Mouse (Mus musculus) C2C12 (cell line): ENCODE measurements around the gene Lamb3. TPM values are rescaled to one million over a fixed set of nuclear protein-coding genes. Genes with fewer than 3 reads are reported as not detected.

Source experiments
- H3K27me3 ChIP-seq: one replicate; pipeline ENCODE4 v1.6.1; 2011; ENCODE audit not compliant: control insufficient read depth, insufficient read depth, insufficient read length
- H3K36me3 ChIP-seq: one replicate; pipeline ENCODE4 v1.6.1; 2011; ENCODE audit not compliant: control insufficient read depth, insufficient read depth
- H3K4me3 ChIP-seq: one replicate; pipeline ENCODE4 v1.5.1; 2011; ENCODE audit warnings: mild to moderate bottlenecking, control low read depth; ENCODE audit not compliant: poor library complexity, insufficient read depth, severe bottlenecking
- H3K79me2 ChIP-seq: one replicate; pipeline ENCODE4 v1.6.1; 2011; ENCODE audit not compliant: control insufficient read depth, insufficient read depth
- H3K79me3 ChIP-seq: one replicate; pipeline ENCODE4 v1.6.1; 2011; ENCODE audit warnings: low read depth, control low read depth
- H3ac ChIP-seq: one replicate; pipeline ENCODE3; 2011; ENCODE audit warnings: low read depth; ENCODE audit not compliant: control insufficient read depth, insufficient read length
- CEBPB ChIP-seq: IDR thresholded peaks from one replicate; pipeline ENCODE4 v1.6.1; 2011; ENCODE audit warnings: low read depth, mild to moderate bottlenecking, control low read depth, moderate library complexity
- CTCF ChIP-seq: IDR thresholded peaks from one replicate; pipeline ENCODE4 v1.5.1; 2011; ENCODE audit not compliant: control insufficient read depth, insufficient read depth, insufficient read length
- FOSL1 ChIP-seq: IDR thresholded peaks from one replicate; pipeline ENCODE4 v1.8.0; 2011; ENCODE audit warnings: mild to moderate bottlenecking, low read length; ENCODE audit not compliant: poor library complexity, insufficient read depth, severe bottlenecking
- MAX ChIP-seq: IDR thresholded peaks from one replicate; pipeline ENCODE4 v1.6.1; 2011; ENCODE audit warnings: mild to moderate bottlenecking, control low read depth
- MYOD1 ChIP-seq: IDR thresholded peaks from one replicate; pipeline ENCODE4 v1.6.1; 2011; ENCODE audit warnings: low read depth; ENCODE audit not compliant: control insufficient read depth, insufficient read length
- MYOG ChIP-seq: IDR thresholded peaks from one replicate; pipeline ENCODE4 v1.6.1; 2011; ENCODE audit not compliant: control insufficient read depth, insufficient read length; ENCODE audit errors: extremely low read depth
- USF1 ChIP-seq: IDR thresholded peaks from one replicate; pipeline ENCODE4 v1.6.1; 2011; ENCODE audit warnings: low read depth, mild to moderate bottlenecking, control low read depth, moderate library complexity
- polyA plus RNA-seq: library from polyadenylated mRNA; unstranded; fragments of >200 nt; fragmentation: generic; extraction: Trizol; gene quantifications from one replicate; pipeline ENCODE4 v1.2.1, GENCODE M21; 2012; ENCODE audit warnings: missing spikeins

Lamb3 gene
- polyA plus RNA-seq, 1 experiment: 5.3 TPM

- no peaks in the 10 kb centered on the region for H3K27me3 ChIP-seq
- no peak overlapping the region for H3K4me3 ChIP-seq
- no peaks in the 10 kb centered on the region for H3K79me3 ChIP-seq
- TF ChIP-seq CEBPB (no peak), CTCF (no peak), MYOD1 (no peak), FOSL1 (no peak)
- H3K79me2 ChIP-seq: no peaks in the 10 kb centered on the region
- H3ac ChIP-seq: no peak overlapping the region
- no peaks in the 10 kb centered on the region for H3K36me3 ChIP-seq
These were observed 85.5 kb downstream of the Lamb3 start for GRCm38 (mm10) chr1:193293039-193293438.

DNA sequence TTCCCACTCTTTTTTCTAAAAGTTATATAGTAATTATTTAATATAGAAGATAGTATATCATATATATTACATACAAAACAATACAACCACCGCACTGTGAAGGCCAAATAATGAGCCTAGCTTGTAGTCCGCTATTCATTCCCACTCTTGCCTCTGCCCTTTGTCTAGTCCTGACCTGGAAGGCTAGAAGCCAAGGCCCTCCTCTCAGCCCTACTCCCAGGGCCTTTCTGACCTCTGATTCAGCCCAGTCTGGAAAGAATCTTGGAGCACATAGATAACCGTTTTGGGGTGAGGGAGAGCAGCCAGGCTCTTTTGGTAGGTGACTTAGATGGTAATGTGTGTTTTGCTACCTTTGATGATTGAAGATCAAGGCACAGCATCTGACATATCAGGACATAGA is 86.4 kb downstream of the Lamb3 start:
- Histone ChIP-seq H3K27me3 (no peaks in the 10 kb centered on the region), H3K36me3 (no peaks in the 10 kb centered on the region), H3ac (no peak overlapping the region), H3K4me3 (no peak overlapping the region), H3K79me3 (no peaks in the 10 kb centered on the region), H3K79me2 (no peaks in the 10 kb centered on the region)
- no peak for TF ChIP-seq CEBPB
- no peak for TF ChIP-seq MYOD1
- TF ChIP-seq MAX: no peak
- TF ChIP-seq FOSL1: no peak
- TF ChIP-seq MYOG: no peak
- TF ChIP-seq USF1: no peak
- TF ChIP-seq CTCF: no peak

- Histone ChIP-seq H3K79me3 (no peaks in the 10 kb centered on the region), H3K79me2 (no peaks in the 10 kb centered on the region), H3K27me3 (no peaks in the 10 kb centered on the region), H3K36me3 (no peaks in the 10 kb centered on the region), H3ac (no peak overlapping the region), H3K4me3 (no peak overlapping the region)
- TF ChIP-seq MAX: no peak
- TF ChIP-seq CEBPB: no peak
- no peak for TF ChIP-seq FOSL1
- TF ChIP-seq MYOD1: no peak
These were observed 88.4 kb downstream of the Lamb3 start for GRCm38 (mm10) chr1:193295920-193296319.

GRCm38 (mm10) chr1:193298141-193298765 is 90.8 kb downstream of the Lamb3 start:
- Histone ChIP-seq H3ac (no peak overlapping the region), H3K4me3 (no peak overlapping the region), H3K27me3 (no peaks in the 10 kb centered on the region), H3K79me3 (no peaks in the 10 kb centered on the region), H3K79me2 (no peaks in the 10 kb centered on the region), H3K36me3 (no peaks in the 10 kb centered on the region)
- no peak for TF ChIP-seq CEBPB
- TF ChIP-seq MYOD1: peak; percentile 72
- no peak for TF ChIP-seq CTCF
- peak; percentile 1 for TF ChIP-seq USF1
- TF ChIP-seq MAX: peak; percentile 91
- no peak for TF ChIP-seq MYOG
- TF ChIP-seq FOSL1: peak; percentile 97

DNA sequence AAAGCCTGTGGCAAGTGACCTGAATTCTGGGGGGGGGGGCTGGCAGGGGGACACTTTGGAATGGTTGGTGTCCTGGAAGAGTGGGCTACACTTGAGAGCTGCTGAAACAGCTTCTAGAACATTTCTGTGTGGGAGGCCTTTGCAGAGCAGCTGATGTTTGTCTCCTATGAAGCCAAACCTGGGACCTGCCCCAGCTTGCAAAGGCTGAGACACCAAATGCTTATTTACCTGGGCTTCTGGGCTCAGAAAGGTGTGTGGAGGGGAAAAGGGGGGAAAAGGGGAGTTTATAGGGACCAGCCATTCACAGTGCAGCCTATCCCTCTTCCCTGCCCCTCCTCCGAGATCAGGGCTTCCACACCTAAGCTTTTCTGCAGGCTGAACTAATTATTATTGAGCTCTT is 92.5 kb downstream of the Lamb3 start:
- Histone ChIP-seq H3K79me2 (no peaks in the 10 kb centered on the region), H3K4me3 (no peak overlapping the region), H3K27me3 (no peaks in the 10 kb centered on the region), H3K36me3 (no peaks in the 10 kb centered on the region), H3K79me3 (no peaks in the 10 kb centered on the region), H3ac (no peak overlapping the region)
- no peak for TF ChIP-seq CEBPB
- TF ChIP-seq MYOG: no peak
- no peak for TF ChIP-seq MYOD1
- TF ChIP-seq USF1: no peak
- no peak for TF ChIP-seq MAX
- no peak for TF ChIP-seq FOSL1
- no peak for TF ChIP-seq CTCF
